Mouse (Mus musculus): ENCODE results near the gene Olfr527.

Olfr527 gene

DNA sequence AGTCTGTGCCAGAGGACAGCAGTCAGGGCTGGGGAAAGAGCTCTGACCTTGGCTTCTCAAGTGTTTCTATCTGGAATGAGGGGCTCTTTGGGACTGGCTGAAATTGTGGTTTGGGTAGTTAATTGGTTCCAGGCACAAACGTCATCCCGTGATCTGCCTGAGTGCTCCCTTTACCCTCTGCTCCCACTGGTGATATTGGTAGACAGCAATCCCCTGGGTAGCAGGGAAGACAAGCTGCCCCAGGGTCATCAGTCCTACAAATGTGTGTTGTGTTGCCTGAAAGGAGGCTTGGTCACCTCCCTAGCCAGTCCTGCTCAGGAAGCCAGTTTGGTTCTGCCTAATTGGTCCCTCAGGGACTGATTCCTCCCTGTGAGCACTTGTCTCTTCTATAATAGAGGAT is at the start of gene Olfr527:
Gene Olfr527 (plus strand): TSS at position 301 of the 400 bp plus-strand sequence.
- DNase-seq (ENCODE audit: extremely low read depth, low read depth, low spot score), result no peak

DNA sequence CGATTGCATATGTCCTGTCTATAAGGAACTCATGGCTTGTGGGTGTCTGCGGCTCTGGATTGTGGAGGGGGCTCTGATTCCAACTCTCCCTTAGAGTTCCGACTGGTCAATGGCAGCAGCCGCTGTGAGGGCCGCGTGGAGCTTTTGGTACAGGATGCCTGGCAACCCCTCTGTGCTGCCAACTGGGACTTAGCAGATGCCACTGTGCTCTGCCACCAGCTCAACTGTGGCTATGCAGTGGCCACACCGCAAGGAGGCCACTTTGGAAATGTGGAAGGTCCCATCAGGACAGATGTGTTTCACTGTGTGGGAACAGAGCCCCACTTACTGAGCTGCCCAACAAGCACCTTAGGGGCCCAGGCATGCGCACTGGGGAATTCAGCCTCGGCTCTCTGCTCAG is 38.1 kb upstream of the Olfr527 start:
- DNase-seq (ENCODE audit: extremely low read depth, low read depth, low spot score), result no peak

DNA sequence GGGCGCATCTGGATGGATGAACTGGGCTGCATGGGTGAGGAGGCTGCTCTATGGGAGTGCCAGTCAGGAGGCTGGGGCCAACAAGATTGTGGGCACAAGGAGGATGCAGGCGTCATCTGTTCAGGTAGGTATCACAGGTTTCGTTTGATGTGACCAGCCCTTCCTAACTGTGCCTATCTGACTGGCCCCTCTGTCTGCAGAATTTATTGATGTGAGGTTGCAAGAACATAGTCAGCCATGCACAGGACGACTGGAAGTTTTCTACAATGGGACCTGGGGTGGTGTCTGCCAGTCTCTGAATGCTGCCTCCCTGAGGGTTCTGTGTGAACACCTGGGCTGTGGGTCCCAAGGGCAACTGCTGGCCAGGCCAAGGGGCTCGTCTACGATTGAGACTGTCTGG is 36.9 kb upstream of the Olfr527 start:
- no peak for DNase-seq (ENCODE audit: extremely low read depth, low read depth, low spot score)

DNA sequence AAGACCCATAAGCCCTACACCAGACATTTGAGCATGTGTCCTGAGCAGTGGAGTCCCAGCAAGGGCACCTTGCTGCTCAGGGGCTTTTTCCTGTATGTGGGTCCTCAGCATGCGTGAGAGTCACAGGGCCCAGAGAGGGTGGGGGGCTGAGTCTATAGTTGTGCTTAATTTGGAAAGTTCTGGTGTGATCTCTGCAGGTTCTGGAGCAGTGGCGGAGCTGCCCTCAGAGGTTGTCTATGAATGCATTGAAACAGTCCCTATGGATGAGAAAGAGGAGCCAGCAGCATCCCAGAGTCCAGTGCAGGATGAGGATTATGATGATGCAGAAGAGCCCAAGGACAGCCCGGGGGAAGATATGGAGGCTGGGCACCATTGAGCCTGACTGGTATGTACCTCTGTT is 34.4 kb upstream of the Olfr527 start:
- DNase-seq (ENCODE audit: extremely low read depth, low read depth, low spot score), result no peak

DNA sequence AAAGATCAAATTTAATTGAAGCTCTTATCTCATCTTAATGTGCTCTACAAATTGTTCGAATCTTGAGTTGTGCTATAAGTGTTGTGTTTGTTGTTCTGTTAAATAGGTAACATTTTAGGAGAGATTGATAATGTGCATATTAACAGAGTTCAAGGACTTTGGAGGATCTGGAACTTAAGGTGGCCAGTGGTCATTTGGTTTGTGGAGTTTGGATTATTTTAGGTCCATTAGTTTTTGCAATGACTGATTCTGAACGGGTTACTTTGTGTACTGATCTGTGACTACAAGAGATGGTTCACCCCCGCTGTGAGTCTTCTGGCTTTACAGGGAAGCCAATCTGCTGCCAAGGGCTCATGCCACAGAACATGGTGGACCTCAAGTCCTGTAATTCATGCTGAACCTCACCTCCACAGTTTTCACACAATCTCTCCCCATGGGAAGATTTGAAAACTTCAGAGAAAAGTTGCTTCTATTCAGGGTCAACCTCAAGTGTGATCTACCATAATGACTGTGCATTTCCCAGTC is 13.9 kb upstream of the Olfr527 start:
- no peak for DNase-seq (ENCODE audit: extremely low read depth, low read depth, low spot score)

DNA sequence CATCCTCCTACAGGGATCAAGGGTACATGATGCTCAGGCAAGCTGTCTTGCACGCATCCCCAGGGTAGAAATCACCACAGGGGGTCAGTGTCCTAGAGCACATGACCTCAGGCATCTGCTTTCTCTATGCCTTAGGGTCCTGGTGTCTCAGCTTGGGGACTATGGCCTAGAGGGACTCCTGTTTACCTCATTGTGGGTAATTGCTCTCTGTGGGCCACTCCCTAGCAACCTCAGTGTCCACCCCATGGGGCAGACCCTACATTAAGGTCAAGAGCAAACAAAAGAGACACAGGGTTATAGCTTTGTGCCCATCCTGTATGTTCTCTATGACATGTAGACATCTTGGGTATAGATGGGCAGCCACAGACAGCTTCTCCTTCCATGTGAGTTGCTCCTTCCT is 13.3 kb upstream of the Olfr527 start, which contains the start of gene Olfr525:
Gene Olfr525 (plus strand): TSS at position 301 of the 400 bp plus-strand sequence.
- DNase-seq (ENCODE audit: extremely low read depth, low read depth, low spot score), result no peak

DNA sequence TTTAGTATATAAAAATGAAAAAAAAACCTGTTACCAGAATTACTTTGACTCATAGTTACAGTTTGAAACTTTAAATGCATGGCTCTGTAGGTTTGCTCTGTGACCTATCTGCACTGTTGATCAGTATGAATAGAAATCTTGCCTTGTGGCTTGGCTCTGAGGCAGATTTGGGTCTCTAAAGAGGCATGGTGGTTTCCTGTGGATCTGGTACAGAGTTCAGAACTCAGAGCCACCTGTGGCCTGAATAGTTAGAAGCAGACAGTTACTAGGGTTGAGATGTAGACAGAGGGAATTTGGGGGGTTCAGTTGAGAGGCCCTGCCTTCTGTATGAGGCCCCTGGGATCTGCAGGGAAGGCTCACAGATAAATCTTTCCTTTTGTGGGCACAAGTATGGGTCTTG is 12.7 kb upstream of the Olfr527 start:
- no peak for DNase-seq (ENCODE audit: extremely low read depth, low read depth, low spot score)

DNA sequence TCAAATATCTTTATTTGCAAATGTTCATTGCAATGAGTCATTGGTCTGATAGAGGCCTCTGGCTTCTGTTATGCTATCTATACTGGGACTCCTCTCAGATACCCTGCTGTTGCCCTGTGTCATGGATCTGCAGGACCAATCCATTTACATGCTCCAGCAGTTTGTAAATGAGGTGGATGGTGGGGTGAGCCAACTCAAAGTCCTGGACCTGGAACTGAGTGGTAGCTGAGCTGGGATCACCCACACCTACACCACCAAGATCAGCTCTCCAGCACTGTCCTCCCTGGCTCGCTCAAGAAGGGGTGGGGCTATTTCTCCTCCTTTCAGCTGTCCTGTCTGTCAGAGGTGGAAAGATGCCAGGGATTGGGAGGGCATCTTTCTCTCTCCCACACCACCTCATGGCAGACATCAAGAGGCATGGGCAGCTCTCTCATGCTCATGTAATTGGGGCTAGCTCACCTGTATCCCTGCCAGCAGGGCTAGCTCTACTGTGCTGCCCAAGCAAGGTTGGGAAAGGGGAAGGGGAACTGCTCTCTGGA is 4.0 kb upstream of the Olfr527 start:
- DNase-seq (ENCODE audit: extremely low read depth, low read depth, low spot score), result no peak

DNA sequence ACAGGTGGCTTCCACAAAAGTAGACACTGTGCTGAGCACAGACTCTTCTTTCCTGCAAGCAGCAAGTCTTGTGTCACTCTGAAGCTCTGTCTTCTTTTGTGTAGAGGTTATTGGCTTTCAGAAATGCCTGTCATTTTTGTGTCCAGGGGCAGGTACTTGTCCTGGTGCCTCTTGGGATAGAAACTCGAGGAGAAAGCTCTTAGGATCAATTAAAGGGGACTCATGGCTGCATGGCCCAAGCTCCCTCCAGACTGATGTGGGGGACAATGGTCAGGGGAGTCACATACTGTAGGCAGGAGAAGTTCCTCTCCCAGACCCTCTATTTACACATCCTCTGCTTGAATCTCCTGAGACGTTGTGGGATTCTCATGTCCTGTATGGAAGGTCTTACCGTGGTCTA is 27.8 kb downstream of the Olfr527 start, which contains the start of gene Olfr60:
Gene Olfr60 (minus strand): TSS at position 101 of the 400 bp plus-strand sequence.
- no peak for DNase-seq (ENCODE audit: extremely low read depth, low read depth, low spot score)

DNA sequence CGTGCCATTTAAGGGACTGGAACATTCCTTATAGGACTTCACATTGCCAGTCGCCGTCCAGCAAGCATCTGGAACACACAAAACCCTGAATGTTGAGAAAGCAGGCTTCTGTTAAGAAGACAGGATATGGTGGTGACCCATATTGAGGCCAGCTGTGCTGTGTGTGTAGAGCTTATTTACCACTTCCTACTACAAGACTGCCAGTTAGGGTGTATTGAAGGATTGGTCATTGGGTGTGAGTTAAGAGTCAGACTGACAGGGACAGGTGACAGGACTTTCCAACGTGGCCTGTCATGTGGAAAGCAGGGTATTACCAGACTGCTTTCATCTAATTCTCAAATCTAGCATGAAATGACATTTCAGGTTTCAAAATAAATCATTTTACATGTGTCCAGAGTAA is 40.5 kb downstream of the Olfr527 start:
- DNase-seq (ENCODE audit: extremely low read depth, low read depth, low spot score), result no peak

DNA sequence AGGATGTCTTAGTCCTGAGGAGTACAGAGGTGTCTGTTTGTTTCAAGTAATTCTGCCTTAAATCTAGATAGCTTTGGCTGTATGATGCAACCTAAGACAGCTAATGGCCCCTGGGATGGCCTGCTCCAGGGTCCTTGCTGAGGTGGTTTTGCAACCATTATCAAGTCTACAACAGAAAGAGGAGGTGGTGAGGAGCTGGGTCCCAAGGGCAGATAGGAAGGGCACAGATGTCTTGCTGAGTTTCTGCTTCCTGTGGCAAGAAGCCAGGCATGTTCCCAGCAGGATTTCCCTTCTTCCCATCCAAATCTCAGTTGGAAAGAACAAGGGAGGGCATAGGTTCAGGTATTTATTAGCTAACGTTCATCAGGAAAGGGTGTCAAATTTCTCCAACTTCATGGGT is 42.4 kb downstream of the Olfr527 start, which contains the start of gene Olfr530:
Gene Olfr530 (minus strand): TSS at position 101 of the 400 bp plus-strand sequence.
- DNase-seq (ENCODE audit: extremely low read depth, low read depth, low spot score), result no peak

DNA sequence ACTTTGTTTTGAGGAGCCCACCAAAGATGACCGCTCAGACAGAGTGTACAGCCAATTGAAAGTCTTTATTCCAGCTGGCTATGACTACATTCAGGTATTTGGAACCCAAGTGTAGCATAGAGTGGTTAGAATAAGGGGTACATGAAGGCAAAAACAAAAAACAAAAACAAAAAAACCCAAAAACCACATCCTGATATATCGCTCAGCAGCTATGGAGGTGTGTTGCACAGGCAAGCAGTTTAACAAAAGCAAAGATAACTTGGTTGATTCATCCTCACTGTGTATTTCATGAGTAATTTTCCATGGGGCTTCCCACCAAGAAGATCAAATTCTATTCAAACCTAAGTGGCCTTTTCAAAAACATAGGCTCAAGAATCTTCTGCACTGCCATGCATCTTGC is 43.1 kb downstream of the Olfr527 start:
- DNase-seq (ENCODE audit: extremely low read depth, low read depth, low spot score), result no peak

Measured in fat pad, adult 2 months (tissue).